Mouse (Mus musculus): ENCODE measurements at regions not wholly inside any gene's neighbourhood (a gene's known extent, or its start where the extent isn't known, plus 50 kb on each side); places are given as distances from the start of the nearest gene placed in this dataset.
"Not testable (repeated sequence)": the region's sequence is repeated elsewhere in the genome, so short reads cannot be mapped to it uniquely, and the experiment has no call there.

GRCm38 (mm10) chrX:12315658-12316057, 155.5 kb upstream of the Bcor start:
- WGBS, result 89% methylated on average over 3 of the region's 3 CpGs

GRCm38 (mm10) chrX:12317488-12317887, 157.3 kb upstream of the Bcor start:
- not testable (repeated sequence) for H3K27ac ChIP-seq (ENCODE audit: low read depth); H3K4me1 ChIP-seq (ENCODE audit: insufficient read depth); H3K36me3 ChIP-seq (ENCODE audit: insufficient read depth); H3K9ac ChIP-seq; DNase-seq; ATAC-seq (ENCODE audit: insufficient read depth); H3K9me3 ChIP-seq (ENCODE audit: low read depth, low read length); H3K4me3 ChIP-seq (ENCODE audit: low read depth, low read length); H3K4me2 ChIP-seq; H3K27me3 ChIP-seq (ENCODE audit: insufficient read depth, low read length)
- WGBS, result 86% methylated on average over 2 of the region's 2 CpGs

More at GRCm38 (mm10) chrX:12315658-12316057, 155.5 kb upstream of the Bcor start:
- H3K27ac ChIP-seq (ENCODE audit: low read depth), result no peak overlapping the region
- H3K36me3 ChIP-seq (ENCODE audit: insufficient read depth), result no peaks in the 10 kb centered on the region
- no peak for TF ChIP-seq CTCF (IDR thresholded peaks at IDR 0.05; ENCODE audit: low read depth)
- H3K27me3 ChIP-seq (ENCODE audit: insufficient read depth, low read length), result no peaks in the 10 kb centered on the region
- H3K9me3 ChIP-seq (ENCODE audit: low read depth, low read length), result no peaks in the 10 kb centered on the region
- no peak overlapping the region for H3K4me2 ChIP-seq
- ATAC-seq (ENCODE audit: insufficient read depth) (no peak), DNase-seq (no peak)
- H3K4me3 ChIP-seq (ENCODE audit: low read depth, low read length), result no peak overlapping the region
- H3K9ac ChIP-seq, result no peak overlapping the region
- H3K4me1 ChIP-seq (ENCODE audit: insufficient read depth), result no peaks in the 10 kb centered on the region

GRCm38 (mm10) chrX:12318848-12319651, 158.9 kb upstream of the Bcor start:
- 26% methylated on average over 4 of the region's 4 CpGs for WGBS
- no peak overlapping the region for H3K4me2 ChIP-seq
- H3K9me3 ChIP-seq (ENCODE audit: low read depth, low read length), result no peaks in the 10 kb centered on the region
- no peak overlapping the region for H3K9ac ChIP-seq
- H3K27me3 ChIP-seq (ENCODE audit: insufficient read depth, low read length), result no peaks in the 10 kb centered on the region
- no peak overlapping the region for H3K4me3 ChIP-seq (ENCODE audit: low read depth, low read length)
- DNase-seq (no peak), ATAC-seq (ENCODE audit: insufficient read depth) (no peak)
- H3K27ac ChIP-seq (ENCODE audit: low read depth), result no peak overlapping the region
- H3K36me3 ChIP-seq (ENCODE audit: insufficient read depth), result no peaks in the 10 kb centered on the region
- no peak for TF ChIP-seq CTCF (IDR thresholded peaks at IDR 0.05; ENCODE audit: low read depth)
- no peaks in the 10 kb centered on the region for H3K4me1 ChIP-seq (ENCODE audit: insufficient read depth)

GRCm38 (mm10) chrX:12322453-12322852, 162.3 kb upstream of the Bcor start:
- Histone ChIP-seq H3K27me3 (ENCODE audit: insufficient read depth, low read length) (no peaks in the 10 kb centered on the region), H3K9me3 (ENCODE audit: low read depth, low read length) (no peaks in the 10 kb centered on the region), H3K36me3 (ENCODE audit: insufficient read depth) (no peaks in the 10 kb centered on the region), H3K27ac (ENCODE audit: low read depth) (no peak overlapping the region), H3K9ac (no peak overlapping the region), H3K4me1 (ENCODE audit: insufficient read depth) (no peaks in the 10 kb centered on the region), H3K4me2 (no peak overlapping the region), H3K4me3 (ENCODE audit: low read depth, low read length) (no peak overlapping the region)
- ATAC-seq (ENCODE audit: insufficient read depth) (no peak), DNase-seq (no peak)
- no peak for TF ChIP-seq CTCF (IDR thresholded peaks at IDR 0.05; ENCODE audit: low read depth)
- 88% methylated on average over 1 of the region's 1 CpGs for WGBS

DNA sequence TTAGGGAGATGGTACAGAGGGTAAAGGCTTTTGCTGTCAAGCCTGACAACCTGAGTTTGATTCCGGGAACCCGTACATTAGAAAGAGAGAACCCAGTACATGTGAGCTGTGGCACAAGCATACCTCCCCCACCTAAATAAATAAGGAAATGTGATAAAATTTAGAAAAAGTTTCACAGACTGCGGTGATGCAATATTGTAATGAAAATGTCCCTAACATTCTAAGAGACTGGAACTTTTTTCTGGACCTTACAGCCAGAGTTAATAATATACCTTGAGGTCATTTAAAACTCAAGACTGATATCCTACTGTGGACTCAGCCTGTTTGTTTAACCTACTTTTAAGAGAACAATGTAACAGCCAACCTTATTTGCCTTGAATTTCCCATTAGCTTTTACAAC, 163.1 kb upstream of the Bcor start:
- no peaks in the 10 kb centered on the region for H3K4me1 ChIP-seq (ENCODE audit: insufficient read depth)
- TF ChIP-seq CTCF (IDR thresholded peaks at IDR 0.05; ENCODE audit: low read depth), result no peak
- H3K9ac ChIP-seq, result no peak overlapping the region
- no peak for ATAC-seq (ENCODE audit: insufficient read depth)
- no peak overlapping the region for H3K4me3 ChIP-seq (ENCODE audit: low read depth, low read length)
- WGBS, result 73% methylated on average over 3 of the region's 3 CpGs
- no peak overlapping the region for H3K4me2 ChIP-seq
- no peaks in the 10 kb centered on the region for H3K9me3 ChIP-seq (ENCODE audit: low read depth, low read length)
- DNase-seq, result no peak
- H3K27me3 ChIP-seq (ENCODE audit: insufficient read depth, low read length), result no peaks in the 10 kb centered on the region
- no peaks in the 10 kb centered on the region for H3K36me3 ChIP-seq (ENCODE audit: insufficient read depth)
- no peak overlapping the region for H3K27ac ChIP-seq (ENCODE audit: low read depth)

DNA sequence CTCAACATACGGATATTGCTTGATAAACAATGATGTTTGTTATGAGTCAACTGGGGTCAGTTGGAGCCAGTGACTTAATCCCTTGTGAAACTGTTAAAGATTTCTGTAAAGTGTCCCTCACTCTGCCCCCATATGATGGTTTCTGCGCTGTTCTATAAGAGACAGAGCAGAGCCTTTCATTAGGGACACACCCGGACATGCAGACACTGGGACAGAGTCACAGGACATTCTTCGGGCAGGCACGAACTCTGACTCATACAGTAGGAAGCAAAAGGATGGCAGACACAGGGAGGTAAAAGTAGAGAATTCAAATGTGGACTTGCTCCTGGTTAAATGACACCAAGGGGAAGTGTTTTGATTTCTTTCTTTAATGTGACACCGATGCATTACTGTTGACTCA, 163.7 kb upstream of the Bcor start:
- H3K9me3 ChIP-seq (ENCODE audit: low read depth, low read length), result no peaks in the 10 kb centered on the region
- no peak for TF ChIP-seq CTCF (IDR thresholded peaks at IDR 0.05; ENCODE audit: low read depth)
- H3K9ac ChIP-seq, result no peak overlapping the region
- no peaks in the 10 kb centered on the region for H3K4me1 ChIP-seq (ENCODE audit: insufficient read depth)
- ATAC-seq (ENCODE audit: insufficient read depth), result no peak
- 71% methylated on average over 6 of the region's 6 CpGs for WGBS
- H3K27me3 ChIP-seq (ENCODE audit: insufficient read depth, low read length), result no peaks in the 10 kb centered on the region
- no peak overlapping the region for H3K4me3 ChIP-seq (ENCODE audit: low read depth, low read length)
- no peak for DNase-seq
- no peaks in the 10 kb centered on the region for H3K36me3 ChIP-seq (ENCODE audit: insufficient read depth)
- H3K27ac ChIP-seq (ENCODE audit: low read depth), result no peak overlapping the region
- no peak overlapping the region for H3K4me2 ChIP-seq

DNA sequence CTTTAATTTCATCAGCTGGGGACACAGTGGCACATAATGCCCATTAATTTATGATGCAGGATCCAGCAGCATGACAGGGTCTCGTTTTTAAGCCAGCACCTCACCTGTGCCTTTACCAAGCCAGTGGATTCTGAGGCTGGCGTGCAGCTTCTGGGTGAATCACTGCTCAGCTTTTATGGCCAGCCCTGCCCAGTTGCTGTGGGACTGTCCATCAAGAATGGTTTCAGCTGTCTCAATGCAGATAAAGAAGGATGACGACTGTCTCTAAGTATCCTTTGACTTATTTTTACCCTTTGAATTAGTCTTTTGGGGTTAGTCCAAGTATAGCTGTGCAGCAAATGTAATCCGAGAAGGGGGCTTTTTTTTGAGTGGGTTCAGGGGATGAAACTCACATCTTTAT, 167.3 kb upstream of the Bcor start:
- H3K9ac ChIP-seq, result no peak overlapping the region
- 55% methylated on average over 4 of the region's 4 CpGs for WGBS
- H3K27me3 ChIP-seq (ENCODE audit: insufficient read depth, low read length), result no peaks in the 10 kb centered on the region
- DNase-seq, result no peak
- no peaks in the 10 kb centered on the region for H3K4me1 ChIP-seq (ENCODE audit: insufficient read depth)
- H3K4me2 ChIP-seq, result no peak overlapping the region
- ATAC-seq (ENCODE audit: insufficient read depth), result no peak
- H3K4me3 ChIP-seq (ENCODE audit: low read depth, low read length), result no peak overlapping the region
- H3K27ac ChIP-seq (ENCODE audit: low read depth), result no peak overlapping the region
- no peaks in the 10 kb centered on the region for H3K9me3 ChIP-seq (ENCODE audit: low read depth, low read length)
- TF ChIP-seq CTCF (IDR thresholded peaks at IDR 0.05; ENCODE audit: low read depth), result no peak
- H3K36me3 ChIP-seq (ENCODE audit: insufficient read depth), result no peaks in the 10 kb centered on the region
